Comparison of ENCODE assay signal across 8 mouse cellular contexts in genomic region chr12:108270240-108270919, GRCm38 (mm10). TPM values are rescaled to one million over a fixed set of nuclear protein-coding genes. Genes with fewer than 3 reads are reported as not detected.
A peak's percentile ranks its signal among the peaks of the same experiment; 100 is the strongest.
DNase-seq lines count a peak whose midpoint lies in the region; ATAC-seq and TF ChIP-seq lines count a peak whose summit lies in the region.

No protein-coding gene starts in this region.

- peaks cover 38% of the 10 kb centered on the region for H3K4me1 ChIP-seq in kidney, adult 2 months (ENCODE audit: control insufficient read depth, insufficient read depth, low read length)
- H3K4me1 ChIP-seq in heart, embryonic 12.5 days (replicated peaks), result peaks cover 89% of the 10 kb centered on the region
- peaks cover 77% of the 10 kb centered on the region for H3K4me1 ChIP-seq in intestine, embryonic 16.5 days (ENCODE audit: control insufficient read depth, insufficient read depth, low read length)
- peaks cover 72% of the 10 kb centered on the region for H3K4me1 ChIP-seq in neural tube, embryonic 14.5 days (ENCODE audit: control insufficient read depth, insufficient read depth, low read length)

- ATAC-seq in heart, embryonic 12.5 days (ENCODE audit: insufficient number of reproducible peaks, low FRiP score), result no peak
- no peak for ATAC-seq in intestine, embryonic 16.5 days
- no peak for ATAC-seq in neural tube, embryonic 14.5 days (ENCODE audit: low read depth)
- no peak for ATAC-seq in CD4-positive, CD25-positive, alpha-beta regulatory T cell, adult 4 months

- no peak for TF ChIP-seq CTCF in kidney, adult 2 months (conservative IDR thresholded peaks at IDR 0.05; ENCODE audit: insufficient read depth, insufficient read length, low read depth, low read length)

- WGBS in kidney, adult 2 months, result 37% methylated on average over 13 of the region's 13 CpGs
- WGBS in heart, embryonic 12.5 days, result 33% methylated on average over 13 of the region's 13 CpGs
- 40% methylated on average over 11 of the region's 13 CpGs for WGBS in intestine, embryonic 16.5 days
- WGBS in neural tube, embryonic 14.5 days, result 54% methylated on average over 13 of the region's 13 CpGs

- H3K9ac ChIP-seq in heart, embryonic 12.5 days, result peak overlapping the region; percentile 43; the same call in 1 of the 2 replicates
- H3K9ac ChIP-seq in intestine, embryonic 16.5 days (ENCODE audit: low read depth, low read length), result peak overlapping the region; percentile 30
- H3K9ac ChIP-seq in neural tube, embryonic 14.5 days (replicated peaks; ENCODE audit: low read depth, low read length), result peak overlapping the region; percentile 32; the same call in 1 of the 2 replicates

- H3K9me3 ChIP-seq in heart, embryonic 12.5 days (replicated peaks), result no peaks in the 10 kb centered on the region
- no peaks in the 10 kb centered on the region for H3K9me3 ChIP-seq in intestine, embryonic 16.5 days (ENCODE audit: control insufficient read depth, low read length)
- no peaks in the 10 kb centered on the region for H3K9me3 ChIP-seq in neural tube, embryonic 14.5 days (ENCODE audit: control insufficient read depth, low read length)

- H3K4me2 ChIP-seq in heart, embryonic 12.5 days, result peak overlapping the region; percentile 99
- peak overlapping the region; percentile 45 for H3K4me2 ChIP-seq in intestine, embryonic 16.5 days (ENCODE audit: low read depth, low read length)
- peak overlapping the region; percentile 84 for H3K4me2 ChIP-seq in neural tube, embryonic 14.5 days (ENCODE audit: low read depth, low read length)

- peak; percentile 70 for DNase-seq in kidney, adult 2 months
- no peak for DNase-seq in kidney, adult 11 months
- no peak for DNase-seq in urinary bladder, postnatal 4 days (ENCODE audit: low spot score in 2 of 2)
- DNase-seq in frontal cortex, postnatal 10 days (ENCODE audit: low spot score in 2 of 2), result no peak

- no peak overlapping the region for H3K4me3 ChIP-seq in kidney, adult 2 months (ENCODE audit: insufficient read depth, low read depth, low read length)
- no peak overlapping the region for H3K4me3 ChIP-seq in heart, embryonic 12.5 days
- H3K4me3 ChIP-seq in intestine, embryonic 16.5 days (ENCODE audit: low read length), result peak overlapping the region; percentile 31
- no peak overlapping the region; the same call in 1 of the 2 replicates for H3K4me3 ChIP-seq in neural tube, embryonic 14.5 days (ENCODE audit: low read depth, low read length)

- no peak for TF ChIP-seq POLR2A in kidney, adult 2 months (IDR thresholded peaks at IDR 0.05; ENCODE audit: low read depth, low read length)

- H3K27ac ChIP-seq in kidney, adult 2 months (ENCODE audit: insufficient read depth, low read depth, low read length), result no peak overlapping the region
- H3K27ac ChIP-seq in heart, embryonic 12.5 days (ENCODE audit: poor library complexity, severe bottlenecking), result peak overlapping the region; percentile 22
- peak overlapping the region; percentile 78 for H3K27ac ChIP-seq in intestine, embryonic 16.5 days (ENCODE audit: low read length)
- H3K27ac ChIP-seq in neural tube, embryonic 14.5 days (ENCODE audit: low read depth, low read length), result no peak overlapping the region

- no peaks in the 10 kb centered on the region for H3K36me3 ChIP-seq in kidney, adult 2 months (ENCODE audit: control insufficient read depth, insufficient read depth, low read length)
- no peaks in the 10 kb centered on the region for H3K36me3 ChIP-seq in heart, embryonic 12.5 days
- peaks cover 3% of the 10 kb centered on the region; the same call in 1 of the 2 replicates for H3K36me3 ChIP-seq in intestine, embryonic 16.5 days (ENCODE audit: control insufficient read depth, insufficient read depth, low read length)
- no peaks in the 10 kb centered on the region for H3K36me3 ChIP-seq in neural tube, embryonic 14.5 days (ENCODE audit: control insufficient read depth, insufficient read depth, low read length)

- no peaks in the 10 kb centered on the region for H3K27me3 ChIP-seq in kidney, adult 2 months (replicated peaks; ENCODE audit: control insufficient read depth, insufficient read depth, low read length)
- no peaks in the 10 kb centered on the region for H3K27me3 ChIP-seq in heart, embryonic 12.5 days (replicated peaks)
- no peaks in the 10 kb centered on the region for H3K27me3 ChIP-seq in intestine, embryonic 16.5 days (replicated peaks; ENCODE audit: control insufficient read depth, insufficient read depth, low read length)
- H3K27me3 ChIP-seq in neural tube, embryonic 14.5 days (ENCODE audit: control insufficient read depth, insufficient read depth, low read length), result no peaks in the 10 kb centered on the region

RNA-seq across cellular contexts. Expression of gene Ccdc85c, which starts 4.8 kb away (rescaled TPM):
- polyA plus RNA-seq in kidney, adult 2 months (2012; rRNA removed), result 15.7 and 19.4 TPM in 2 replicates
- polyA plus RNA-seq in heart, embryonic 12.5 days (2016; fragmentation: Nextera tagmentation; extraction: Ambion mirVana), result 5.9 and 6.0 TPM in 2 replicates
- 4.8 and 7.1 TPM in 2 replicates for polyA plus RNA-seq in intestine, embryonic 16.5 days (2015; fragmentation: Nextera tagmentation; extraction: Ambion mirVana)
- polyA plus RNA-seq in neural tube, embryonic 14.5 days (2014; fragmentation: Nextera tagmentation; extraction: Ambion mirVana), result 15.3 and 17.3 TPM in 2 replicates
- under 1 TPM; 0.27 to 0.46 TPM for polyA plus RNA-seq in CD4-positive, CD25-positive, alpha-beta regulatory T cell, adult 4 months (2017; shearing (Covaris generic))

RNA-seq across cellular contexts. Expression of gene Hhipl1, which starts 35.7 kb away (rescaled TPM):
- 0.31 and 0.42 TPM in 2 replicates for polyA plus RNA-seq in kidney, adult 2 months (2012; rRNA removed)
- 0.82 and 1.2 TPM in 2 replicates for polyA plus RNA-seq in heart, embryonic 12.5 days (2016; fragmentation: Nextera tagmentation; extraction: Ambion mirVana)
- 0.43 and 0.53 TPM in 2 replicates for polyA plus RNA-seq in intestine, embryonic 16.5 days (2015; fragmentation: Nextera tagmentation; extraction: Ambion mirVana)
- polyA plus RNA-seq in neural tube, embryonic 14.5 days (2014; fragmentation: Nextera tagmentation; extraction: Ambion mirVana), result 2.0 and 2.3 TPM in 2 replicates
- polyA plus RNA-seq in CD4-positive, CD25-positive, alpha-beta regulatory T cell, adult 4 months (2017; shearing (Covaris generic)), result not detected

Comparison
In these comparisons a context has a peak if more than half of its experiments do, and no peak if none do; other contexts are left out.
1. H3K27ac ChIP-seq: peak in heart, embryonic 12.5 days (single experiment) and intestine, embryonic 16.5 days (single experiment); none in kidney, adult 2 months (single experiment) and neural tube, embryonic 14.5 days (single experiment).
2. H3K4me2 ChIP-seq: peak in every context shown above with its lines; median percentile 99 in heart, embryonic 12.5 days; 84 in neural tube, embryonic 14.5 days; 45 in intestine, embryonic 16.5 days.
3. Peak in every context shown above with its lines, with median percentiles within 50 percentile points of each other: H3K9ac ChIP-seq.